Mouse (Mus musculus) forebrain, embryonic 14.5 days (tissue): ENCODE measurements around the gene Mthfr. TPM values are rescaled to one million over a fixed set of nuclear protein-coding genes. Genes with fewer than 3 reads are reported as not detected.
A peak's percentile ranks its signal among the peaks of the same experiment; 100 is the strongest.

ENCODE experiments used
- ATAC-seq: fragments of 200-750 bp; cut with Nextera tagmentation; 2 replicates; pipeline ENCODE4 v1.8.0; 2017; ENCODE audit warnings: mild to moderate bottlenecking, moderate library complexity
- DNase-seq: peaks from one replicate; pipeline ENCODE4 v3.0.0-alpha.2; 2015; ENCODE audit warnings: low spot score
- H3K27ac ChIP-seq: fragments of 300-500 bp; sonication (generic); 2 replicates; pipeline ENCODE4 v1.5.1; 2014; ENCODE audit warnings: low read depth, mild to moderate bottlenecking, control low read depth, low read length, moderate library complexity
- H3K27me3 ChIP-seq: fragments of 300-500 bp; sonication (generic); replicated peaks from 2 replicates; pipeline ENCODE4 v1.6.1; 2014; ENCODE audit warnings: low read length, control low read depth, mixed read lengths; ENCODE audit not compliant: control insufficient read depth, insufficient read depth
- H3K36me3 ChIP-seq: fragments of 300-500 bp; sonication (generic); 2 replicates; pipeline ENCODE4 v1.6.1; 2014; ENCODE audit warnings: low read length, control low read depth; ENCODE audit not compliant: control insufficient read depth, insufficient read depth
- H3K4me1 ChIP-seq: fragments of 300-500 bp; sonication (generic); 2 replicates; pipeline ENCODE4 v1.6.1; 2014; ENCODE audit warnings: antibody characterized with exemption, low read length, control low read depth; ENCODE audit not compliant: control insufficient read depth, insufficient read depth
- H3K4me2 ChIP-seq: fragments of 300-500 bp; sonication (generic); 2 replicates; pipeline ENCODE4 v1.6.1; 2014; ENCODE audit warnings: mild to moderate bottlenecking, control low read depth, low read length
- H3K4me3 ChIP-seq: fragments of 300-500 bp; sonication (generic); 2 replicates; pipeline ENCODE4 v1.5.1; 2014; ENCODE audit warnings: low read depth, low read length, control low read depth
- H3K9ac ChIP-seq: fragments of 300-500 bp; sonication (generic); 2 replicates; pipeline ENCODE4 v1.6.1; 2014; ENCODE audit warnings: mild to moderate bottlenecking, low read length, control low read depth, moderate library complexity
- H3K9me3 ChIP-seq: fragments of 300-500 bp; sonication (generic); replicated peaks from 2 replicates; pipeline ENCODE4 v1.6.1; 2016; ENCODE audit warnings: low read length, control low read depth, mixed read lengths; ENCODE audit not compliant: control insufficient read depth
- WGBS: fragments of 180-500 bp; shearing (Covaris S2); extraction: QIAGEN DNeasy Blood & Tissue Kit; methylation state at CpG from one replicate; pipeline ENCODE4 v1.1.7; 2014; 5-methylcytosine and 5-hydroxymethylcytosine counted together
- polyA plus RNA-seq: library from polyadenylated mRNA; unstranded; fragments of >200 nt; fragmentation: Nextera tagmentation; extraction: Ambion mirVana; gene quantifications from 2 replicates; pipeline ENCODE4 v1.2.1, GENCODE M21; 2014

Mthfr gene
- polyA plus RNA-seq: 12.4 TPM in 2 replicates

DNA sequence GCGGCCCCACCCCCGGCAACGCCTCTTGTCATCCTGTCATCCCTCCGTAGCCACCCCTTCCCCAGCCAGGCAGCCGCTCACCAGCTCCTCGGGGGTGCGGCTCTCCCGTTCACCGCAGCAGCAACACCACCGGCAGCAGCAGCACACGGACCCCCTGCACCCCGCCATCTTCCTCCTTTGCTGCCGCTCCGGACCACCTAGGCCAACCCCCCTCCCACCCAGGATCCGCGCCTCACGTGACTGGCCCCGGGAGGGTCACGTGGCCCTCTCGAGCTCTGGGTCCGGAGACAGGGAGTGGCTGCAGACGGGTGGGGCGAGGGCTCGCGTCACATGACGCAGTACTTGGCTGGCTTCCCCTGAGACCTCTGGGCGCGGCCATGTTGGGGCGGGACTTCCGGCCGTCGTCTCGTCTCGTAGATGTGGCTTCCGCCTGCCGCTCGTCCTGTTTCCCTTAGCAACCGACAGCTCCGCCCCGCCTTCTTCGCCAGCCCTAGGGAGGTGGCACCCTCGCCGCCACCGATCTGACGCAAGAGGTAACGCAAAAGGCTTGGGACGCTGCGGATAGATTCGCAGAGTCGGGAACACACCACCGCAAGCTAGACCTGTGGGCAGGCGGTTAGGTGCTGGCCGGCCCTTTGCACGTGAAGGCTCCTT, at the start of gene Mthfr, which contains the start of gene Clcn6:
Gene Mthfr (plus strand): TSS at position 478 of the 654 bp plus-strand sequence.
Gene Clcn6 (minus strand): TSS at position 222 of the 654 bp plus-strand sequence.
- peak; percentile 99 for DNase-seq
- peak; percentile 95 for ATAC-seq
- peak within 1 kb of the TSS; percentile 88 for H3K4me2 ChIP-seq
- no peaks in the 10 kb centered on the region for H3K9me3 ChIP-seq
- peak within 1 kb of the TSS; percentile 85 for H3K9ac ChIP-seq
- H3K27me3 ChIP-seq: no peaks in the 10 kb centered on the region
- under 1% methylated on average over 54 of the region's 54 CpGs for WGBS
- peak within 1 kb of the TSS; percentile 89 for H3K27ac ChIP-seq
- H3K4me1 ChIP-seq: peaks cover 28% of the 10 kb centered on the region
- H3K36me3 ChIP-seq: peaks cover 33% of the 10 kb centered on the region
- H3K4me3 ChIP-seq: peak within 1 kb of the TSS; percentile 86

DNA sequence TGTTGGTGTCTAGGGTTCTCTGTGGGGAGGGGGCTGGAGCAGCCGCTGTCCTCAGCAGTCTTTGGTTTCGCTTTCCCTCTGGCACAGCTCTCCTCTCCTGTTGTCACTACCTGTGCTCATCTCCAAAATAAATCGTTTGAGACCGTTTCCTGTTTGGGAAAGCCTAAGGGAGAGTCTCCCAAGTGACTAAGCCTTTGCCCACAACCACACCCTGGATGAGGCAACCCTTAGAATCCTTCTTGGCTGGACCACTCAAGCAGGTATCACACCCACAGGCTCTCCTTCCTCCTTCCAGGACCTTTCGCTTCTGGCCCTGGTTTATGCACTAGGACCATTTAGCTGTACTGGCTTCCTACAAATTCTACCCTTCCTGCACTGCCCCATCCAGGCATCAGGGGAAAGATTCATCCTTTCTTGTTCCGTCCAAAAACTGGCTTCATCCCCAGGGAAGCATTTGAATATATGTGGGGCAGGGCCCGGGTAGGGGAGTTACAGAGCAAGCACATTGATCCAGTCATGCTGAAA, 45.2 kb upstream of the Mthfr start:
- Histone ChIP-seq H3K4me1 (no peaks in the 10 kb centered on the region), H3K9me3 (no peaks in the 10 kb centered on the region), H3K27me3 (no peaks in the 10 kb centered on the region), H3K36me3 (no peaks in the 10 kb centered on the region), H3K4me2 (no peak overlapping the region), H3K4me3 (no peak overlapping the region), H3K27ac (no peak overlapping the region), H3K9ac (no peak overlapping the region)
- DNase-seq (no peak), ATAC-seq (no peak)
- 71% methylated on average over 7 of the region's 7 CpGs for WGBS

DNA sequence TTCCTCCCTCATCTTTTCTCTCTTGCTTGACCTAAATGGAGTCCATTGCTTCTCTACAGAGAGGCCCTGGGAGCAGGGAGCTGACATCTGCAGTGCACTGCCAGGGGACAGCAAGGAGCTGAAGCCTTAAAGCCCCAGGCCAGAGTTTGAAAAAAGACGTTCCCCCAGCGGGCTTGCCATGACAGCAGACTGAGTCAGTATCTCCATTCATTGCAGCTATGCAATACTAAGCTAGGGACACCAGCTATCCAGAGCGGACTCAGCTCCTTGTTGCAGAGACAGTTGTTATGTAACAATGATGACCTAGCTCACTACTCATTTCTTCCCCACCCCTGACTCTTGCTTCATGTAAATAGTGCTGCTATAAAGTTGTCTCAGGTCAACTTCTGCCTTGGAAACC, 43.6 kb upstream of the Mthfr start:
- ATAC-seq: no peak
- Histone ChIP-seq H3K4me3 (no peak overlapping the region), H3K27ac (no peak overlapping the region), H3K9ac (no peak overlapping the region), H3K36me3 (no peaks in the 10 kb centered on the region), H3K4me1 (peaks cover 1% of the 10 kb centered on the region; the same call in 1 of the 2 replicates), H3K27me3 (no peaks in the 10 kb centered on the region), H3K4me2 (no peak overlapping the region), H3K9me3 (no peaks in the 10 kb centered on the region)
- DNase-seq: no peak
- WGBS: 81% methylated on average over 3 of the region's 3 CpGs

GRCm38 (mm10) chr4:148000202-148000772, 38.6 kb upstream of the Mthfr start, which contains the start of gene Nppa:
Gene Nppa, plus strand, starts transcription at chr4:148000722.
- Histone ChIP-seq H3K9me3 (no peaks in the 10 kb centered on the region), H3K4me1 (peaks cover 3% of the 10 kb centered on the region; the same call in 1 of the 2 replicates), H3K4me2 (no peak within 1 kb of the TSS), H3K36me3 (peaks cover 22% of the 10 kb centered on the region), H3K9ac (no peak within 1 kb of the TSS), H3K4me3 (no peak within 1 kb of the TSS), H3K27ac (no peak within 1 kb of the TSS), H3K27me3 (no peaks in the 10 kb centered on the region)
- ATAC-seq (peak; percentile 38; the same call in 1 of the 2 replicates), DNase-seq (peak; percentile 26)
- 56% methylated on average over 12 of the region's 12 CpGs for WGBS

- Histone ChIP-seq H3K9me3 (no peaks in the 10 kb centered on the region), H3K4me1 (peaks cover 3% of the 10 kb centered on the region; the same call in 1 of the 2 replicates), H3K36me3 (peaks cover 32% of the 10 kb centered on the region), H3K27ac (no peak overlapping the region), H3K4me2 (no peak overlapping the region), H3K27me3 (no peaks in the 10 kb centered on the region), H3K9ac (no peak overlapping the region), H3K4me3 (no peak overlapping the region)
- no peak for ATAC-seq
- 83% methylated on average over 17 of the region's 17 CpGs for WGBS
- DNase-seq: peak; percentile 15
Observed at GRCm38 (mm10) chr4:148001013-148001789, 37.7 kb upstream of the Mthfr start.

DNA sequence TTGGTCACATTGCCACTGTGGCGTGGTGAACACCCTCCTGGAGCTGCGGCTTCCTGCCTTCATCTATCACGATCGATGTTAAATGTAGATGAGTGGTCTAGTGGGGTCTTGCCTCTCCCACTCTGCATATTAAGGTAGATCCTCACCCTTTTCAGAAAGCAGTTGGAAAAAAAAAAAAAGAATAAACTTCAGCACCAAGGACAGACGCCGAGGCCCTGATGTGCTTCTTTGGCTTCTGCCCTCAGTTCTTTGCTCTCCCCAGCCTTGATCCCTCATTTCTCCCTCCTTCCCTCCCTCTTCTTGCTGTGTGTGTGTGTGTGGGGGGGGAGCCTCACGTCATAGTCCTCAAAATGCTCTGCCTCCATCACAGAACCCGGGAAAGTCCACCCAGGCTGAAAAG, 37.0 kb upstream of the Mthfr start:
- DNase-seq (no peak), ATAC-seq (no peak)
- H3K9me3 ChIP-seq: no peaks in the 10 kb centered on the region
- no peak overlapping the region for H3K9ac ChIP-seq
- 48% methylated on average over 8 of the region's 8 CpGs for WGBS
- H3K4me1 ChIP-seq: peaks cover 3% of the 10 kb centered on the region; the same call in 1 of the 2 replicates
- no peaks in the 10 kb centered on the region for H3K27me3 ChIP-seq
- peaks cover 38% of the 10 kb centered on the region for H3K36me3 ChIP-seq
- H3K4me2 ChIP-seq: no peak overlapping the region
- H3K4me3 ChIP-seq: no peak overlapping the region
- H3K27ac ChIP-seq: no peak overlapping the region

DNA sequence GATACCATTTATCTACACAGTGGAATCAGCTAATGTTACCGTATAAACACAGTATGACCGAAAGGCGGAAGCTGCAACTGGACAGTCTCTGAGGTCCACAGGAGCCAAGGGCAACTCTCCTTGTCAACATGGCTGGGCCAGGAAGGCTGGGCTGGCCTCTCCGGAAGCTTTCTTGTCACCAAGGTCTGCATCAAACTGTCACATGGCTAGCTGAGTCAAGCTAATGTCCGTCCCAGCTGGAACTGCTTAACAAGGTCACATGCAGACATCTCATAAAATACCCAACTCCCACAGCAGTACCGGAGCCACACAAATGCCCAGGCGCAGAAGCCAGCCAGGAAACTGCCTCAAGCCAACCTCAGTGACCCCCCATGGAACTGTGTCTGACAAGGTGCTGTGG, 34.5 kb upstream of the Mthfr start:
- no peak for DNase-seq
- Histone ChIP-seq H3K9me3 (no peaks in the 10 kb centered on the region), H3K4me3 (no peak overlapping the region), H3K4me2 (no peak overlapping the region), H3K9ac (no peak overlapping the region), H3K4me1 (peaks cover 3% of the 10 kb centered on the region; the same call in 1 of the 2 replicates), H3K27me3 (no peaks in the 10 kb centered on the region), H3K36me3 (peaks cover 63% of the 10 kb centered on the region), H3K27ac (no peak overlapping the region)
- no peak for ATAC-seq
- 93% methylated on average over 7 of the region's 7 CpGs for WGBS

GRCm38 (mm10) chr4:148008412-148008811, 30.5 kb upstream of the Mthfr start:
- Histone ChIP-seq H3K36me3 (peaks cover 98% of the 10 kb centered on the region), H3K27ac (no peak overlapping the region), H3K4me2 (no peak overlapping the region), H3K4me1 (no peaks in the 10 kb centered on the region), H3K9me3 (no peaks in the 10 kb centered on the region), H3K4me3 (no peak overlapping the region), H3K27me3 (no peaks in the 10 kb centered on the region), H3K9ac (no peak overlapping the region)
- DNase-seq (peak; percentile 27), ATAC-seq (0 out of 2 replicates have a peak, but pooled peaks have one; percentile 21)
- WGBS: 76% methylated on average over 4 of the region's 4 CpGs
